ENCODE assay signal across 13 mouse cellular contexts in genomic region chr7:136142832-136143231, GRCm38 (mm10).
DNase-seq lines count a peak whose midpoint lies in the region; ATAC-seq and TF ChIP-seq lines count a peak whose summit lies in the region.
"Had no signal": no experiment of that assay in that cellular context is flagged by ENCODE, and none has a peak within 500 bp of the region (broad histone marks: within the 10 kb centered on the region; RNA-seq: fewer than 3 reads in every experiment).

No protein-coding gene starts in this region.

- no peak for DNase-seq in heart, postnatal 0 days (ENCODE audit: low spot score)
- peak; percentile 76 for DNase-seq in midbrain, embryonic 11.5 days (ENCODE audit: low spot score, missing footprints)
- DNase-seq in ZHBTc4 (ENCODE audit: low read depth, low spot score): peak; percentile 53
- DNase-seq in thymus, postnatal 14 days: peak; percentile 17
- no peak for DNase-seq in urinary bladder, adult 18-20 months (ENCODE audit: low spot score in 2 of 2)
- no peak for DNase-seq in urinary bladder, postnatal 10 days (ENCODE audit: low spot score)
- DNase-seq: cerebellum, postnatal 14 days; heart, adult 18-20 months had no signal

- H3K9ac ChIP-seq in heart, postnatal 0 days (replicated peaks; ENCODE audit: low read depth, low read length): no peak overlapping the region
- H3K9ac ChIP-seq in heart, embryonic 11.5 days (ENCODE audit: low read depth, low read length): no peak overlapping the region
- H3K9ac ChIP-seq in midbrain, embryonic 11.5 days (ENCODE audit: low read length): no peak overlapping the region
- no peak overlapping the region for H3K9ac ChIP-seq in midbrain, embryonic 15.5 days

- no peak for ATAC-seq in heart, postnatal 0 days (ENCODE audit: insufficient read depth, low read depth)
- no peak for ATAC-seq in heart, embryonic 11.5 days (replicated peaks; ENCODE audit: insufficient number of reproducible peaks, low FRiP score, low TSS enrichment)
- no peak for ATAC-seq in midbrain, embryonic 11.5 days (ENCODE audit: low FRiP score)
- no peak for ATAC-seq in midbrain, embryonic 15.5 days (replicated peaks)
- ATAC-seq: activated CD4-positive, CD25-positive, alpha-beta regulatory T cell, adult 4 months had no signal

- no peaks in the 10 kb centered on the region for H3K27me3 ChIP-seq in heart, postnatal 0 days (ENCODE audit: control insufficient read depth, insufficient read depth, low read length)
- H3K27me3 ChIP-seq in heart, embryonic 11.5 days (ENCODE audit: control insufficient read depth, insufficient read depth, low read length): no peaks in the 10 kb centered on the region
- no peaks in the 10 kb centered on the region for H3K27me3 ChIP-seq in midbrain, embryonic 11.5 days (ENCODE audit: control insufficient read depth, insufficient read depth, low read length)
- H3K27me3 ChIP-seq in midbrain, embryonic 15.5 days (replicated peaks): no peaks in the 10 kb centered on the region

- peak; percentile 21; the same call in 1 of the 2 replicates for TF ChIP-seq CTCF in heart, postnatal 0 days (IDR thresholded peaks at IDR 0.05; ENCODE audit: low read depth)

- H3K4me1 ChIP-seq in heart, postnatal 0 days (ENCODE audit: control insufficient read depth, insufficient read depth): no peaks in the 10 kb centered on the region
- no peaks in the 10 kb centered on the region for H3K4me1 ChIP-seq in heart, embryonic 11.5 days (ENCODE audit: control insufficient read depth, insufficient read depth, low read length)
- H3K4me1 ChIP-seq in midbrain, embryonic 11.5 days (ENCODE audit: control insufficient read depth, insufficient read depth, low read length): 0 out of 2 replicates have a peak, but pooled peaks cover 5% of the 10 kb centered on the region
- peaks cover 7% of the 10 kb centered on the region; the same call in 1 of the 2 replicates for H3K4me1 ChIP-seq in midbrain, embryonic 15.5 days

- no peak overlapping the region for H3K4me2 ChIP-seq in heart, postnatal 0 days (ENCODE audit: low read depth, low read length)
- H3K4me2 ChIP-seq in heart, embryonic 11.5 days: no peak overlapping the region
- H3K4me2 ChIP-seq in midbrain, embryonic 11.5 days: no peak overlapping the region
- H3K4me2 ChIP-seq in midbrain, embryonic 15.5 days: no peak overlapping the region

- H3K36me3 ChIP-seq in heart, postnatal 0 days (replicated peaks; ENCODE audit: control insufficient read depth, insufficient read depth, low read length): no peaks in the 10 kb centered on the region
- H3K36me3 ChIP-seq in heart, embryonic 11.5 days (ENCODE audit: control insufficient read depth, insufficient read depth, low read length): no peaks in the 10 kb centered on the region
- no peaks in the 10 kb centered on the region for H3K36me3 ChIP-seq in midbrain, embryonic 11.5 days (ENCODE audit: control insufficient read depth, insufficient read depth, low read length)
- H3K36me3 ChIP-seq in midbrain, embryonic 15.5 days (replicated peaks): no peaks in the 10 kb centered on the region

- TF ChIP-seq EP300 in heart, postnatal 0 days (IDR thresholded peaks at IDR 0.05; ENCODE audit: low read depth): no peak

- no peaks in the 10 kb centered on the region for H3K9me3 ChIP-seq in heart, postnatal 0 days (replicated peaks; ENCODE audit: control insufficient read depth, low read length)
- H3K9me3 ChIP-seq in heart, embryonic 11.5 days (replicated peaks; ENCODE audit: control insufficient read depth, low read length): no peaks in the 10 kb centered on the region
- no peaks in the 10 kb centered on the region for H3K9me3 ChIP-seq in midbrain, embryonic 11.5 days (ENCODE audit: control insufficient read depth, low read length)
- H3K9me3 ChIP-seq in midbrain, embryonic 15.5 days: no peaks in the 10 kb centered on the region

- H3K27ac ChIP-seq in heart, postnatal 0 days (ENCODE audit: low read depth): no peak overlapping the region
- H3K27ac ChIP-seq in heart, embryonic 11.5 days (ENCODE audit: low read depth, low read length): no peak overlapping the region
- no peak overlapping the region for H3K27ac ChIP-seq in midbrain, embryonic 11.5 days (ENCODE audit: low read depth, low read length)
- H3K27ac ChIP-seq in midbrain, embryonic 15.5 days: no peak overlapping the region
- H3K27ac ChIP-seq: macrophage had no signal

- no peak overlapping the region for H3K4me3 ChIP-seq in heart, postnatal 0 days (ENCODE audit: low read depth, low read length)
- no peak overlapping the region for H3K4me3 ChIP-seq in heart, embryonic 11.5 days (ENCODE audit: low read depth, low read length)
- no peak overlapping the region for H3K4me3 ChIP-seq in midbrain, embryonic 11.5 days (ENCODE audit: low read depth, low read length)
- no peak overlapping the region for H3K4me3 ChIP-seq in midbrain, embryonic 15.5 days
- H3K4me3 ChIP-seq: myocyte had no signal

Comparison
In these comparisons a context has a peak if more than half of its experiments do, and no peak if none do; other contexts are left out.
1. DNase-seq: peak in midbrain, embryonic 11.5 days (single experiment), ZHBTc4 (single experiment) and thymus, postnatal 14 days (single experiment); none in heart, postnatal 0 days (single experiment), urinary bladder, adult 18-20 months (0 of 2) and urinary bladder, postnatal 10 days (single experiment).